Mouse (Mus musculus) testis, adult 2 months (tissue): ENCODE data around the gene Pof1b.

ENCODE experiments used
- CTCF ChIP-seq: fragments of 200-500 bp; IDR thresholded peaks from 2 replicates; pipeline ENCODE4 v1.5.1; 2012; ENCODE audit warnings: low read depth, mild to moderate bottlenecking, inconsistent platforms, low read length, moderate library complexity; ENCODE audit not compliant: control insufficient read depth, insufficient read depth, insufficient replicate concordance
- POLR2A ChIP-seq: fragments of 200-500 bp; IDR thresholded peaks from 2 replicates; pipeline ENCODE4 v1.6.1; 2012; ENCODE audit warnings: low read depth, mild to moderate bottlenecking, inconsistent platforms, low read length, moderate library complexity; ENCODE audit not compliant: control insufficient read depth

DNA sequence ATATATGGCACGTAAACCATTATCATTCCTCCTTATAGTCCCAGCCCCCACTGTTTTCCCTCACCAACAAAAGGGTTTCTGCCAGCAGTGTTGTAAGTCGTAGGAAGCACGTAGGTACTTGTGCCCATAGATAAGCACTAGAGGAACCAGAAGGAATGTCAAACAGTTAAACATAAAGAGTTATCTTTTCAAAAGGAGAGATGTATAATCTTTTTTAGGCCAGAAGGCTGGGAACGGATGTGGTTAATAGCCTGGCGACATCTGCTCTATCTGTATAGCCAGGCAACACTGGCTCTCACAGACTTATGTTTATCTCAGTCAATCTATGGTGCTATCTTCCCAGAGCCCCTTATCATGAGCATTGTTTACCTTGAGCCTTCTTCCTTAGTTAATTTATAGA lies 17.8 kb downstream of the Pof1b start:
- TF ChIP-seq CTCF (no peak), POLR2A (no peak)
